Mouse (Mus musculus): ENCODE measurements at regions not wholly inside any gene's neighbourhood (a gene's known extent, or its start where the extent isn't known, plus 50 kb on each side); places are given as distances from the start of the nearest gene placed in this dataset.

DNA sequence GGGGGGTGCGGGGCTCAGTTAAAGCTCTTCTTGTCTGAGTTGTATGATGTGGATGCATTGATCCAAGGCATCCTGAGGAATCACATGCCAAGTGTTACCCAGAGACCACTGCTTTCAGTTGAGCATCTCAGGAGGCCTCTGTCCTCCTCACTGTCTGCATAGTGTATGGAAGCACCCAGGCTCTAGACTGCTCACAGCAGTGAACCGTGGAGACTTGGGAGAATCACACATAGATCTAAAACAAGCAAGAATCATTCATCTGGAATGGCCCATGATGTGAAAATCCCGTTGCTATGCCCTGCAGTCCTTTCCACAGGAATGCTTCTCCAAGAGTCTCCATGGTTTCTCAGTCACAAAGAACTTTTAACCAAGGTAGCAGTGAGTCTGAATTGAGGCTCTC, 170.0 kb upstream of the Nr5a2 start:
- no peak for DNase-seq (ENCODE audit: low read depth)

DNA sequence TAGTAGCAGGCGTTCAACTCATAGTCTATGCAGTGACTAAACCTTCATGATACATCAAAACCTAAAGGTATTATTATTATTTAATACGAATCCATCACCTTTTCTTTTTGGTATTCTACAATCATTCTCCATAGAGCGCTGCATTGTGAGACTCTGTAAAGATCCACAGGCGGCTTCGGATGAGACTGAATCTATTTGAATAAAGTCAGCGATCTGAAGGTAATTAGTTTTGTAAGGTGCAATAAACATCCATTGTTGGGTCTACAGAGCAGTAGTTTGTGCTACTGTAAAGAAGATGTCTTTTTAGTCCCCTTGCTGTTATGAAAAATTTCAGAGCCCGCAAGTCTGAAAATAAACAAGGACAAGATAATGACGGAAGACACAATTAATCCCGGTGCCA, 168.9 kb upstream of the Nr5a2 start:
- DNase-seq (ENCODE audit: low read depth) = no peak

DNA sequence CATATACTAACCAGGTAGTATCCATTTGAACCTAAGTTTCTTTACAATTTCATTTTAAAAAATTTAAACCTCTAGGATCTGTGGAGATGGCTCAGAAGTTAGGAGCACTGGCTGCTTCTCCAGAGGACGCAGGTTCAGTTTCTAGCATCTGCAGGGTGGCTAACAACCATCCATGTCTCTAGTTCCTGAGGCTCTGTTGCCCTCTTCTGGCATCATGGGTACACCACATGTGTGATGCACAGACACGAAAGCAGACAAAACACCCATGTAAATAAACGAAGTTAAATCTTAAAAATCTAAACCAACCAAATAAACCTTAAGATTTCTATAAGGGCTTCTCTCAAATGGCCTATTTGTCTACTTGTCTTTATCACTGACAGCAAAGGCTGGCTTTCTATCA, 157.6 kb upstream of the Nr5a2 start:
- DNase-seq (ENCODE audit: low read depth) = no peak

DNA sequence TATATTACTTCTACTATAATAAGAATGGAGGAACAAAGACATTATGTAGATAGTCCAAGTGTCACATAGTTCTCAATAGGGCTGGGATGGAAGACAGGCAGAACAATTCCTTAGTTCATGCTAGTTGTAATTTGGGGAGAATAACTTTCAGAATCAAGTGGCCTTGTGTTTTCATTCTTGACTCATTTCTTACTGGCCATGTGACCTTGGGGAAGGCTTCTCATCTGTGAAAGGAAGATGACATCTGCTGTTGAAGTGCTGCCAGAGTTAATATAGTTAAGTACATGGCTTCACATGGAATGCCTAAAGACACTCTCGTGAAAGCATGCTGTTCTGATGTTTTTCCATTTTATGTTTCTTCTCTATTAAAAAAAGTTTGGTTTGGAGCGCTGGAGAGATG, 146.2 kb upstream of the Nr5a2 start:
- DNase-seq (ENCODE audit: low read depth) = no peak

DNA sequence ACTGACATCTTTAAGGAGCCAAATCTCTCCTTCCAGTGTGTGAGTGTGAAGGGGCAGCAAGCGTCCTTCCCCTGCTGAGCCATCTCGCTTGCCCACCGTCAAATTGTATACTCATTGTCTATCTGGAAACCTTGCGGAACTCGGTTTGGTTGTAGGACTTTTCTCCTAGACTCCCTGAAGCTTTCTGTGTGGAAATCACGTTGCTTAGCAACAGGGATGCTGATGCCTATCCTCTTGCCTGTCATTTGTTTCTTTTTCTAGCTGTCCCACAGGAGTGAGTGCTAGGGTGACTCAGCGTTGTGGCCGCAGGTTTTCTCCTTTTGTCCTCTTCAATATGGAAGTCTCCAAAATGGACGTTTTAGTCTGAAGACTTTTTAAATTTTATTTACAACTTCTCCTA, 131.5 kb upstream of the Nr5a2 start:
- no peak for DNase-seq (ENCODE audit: low read depth)

DNA sequence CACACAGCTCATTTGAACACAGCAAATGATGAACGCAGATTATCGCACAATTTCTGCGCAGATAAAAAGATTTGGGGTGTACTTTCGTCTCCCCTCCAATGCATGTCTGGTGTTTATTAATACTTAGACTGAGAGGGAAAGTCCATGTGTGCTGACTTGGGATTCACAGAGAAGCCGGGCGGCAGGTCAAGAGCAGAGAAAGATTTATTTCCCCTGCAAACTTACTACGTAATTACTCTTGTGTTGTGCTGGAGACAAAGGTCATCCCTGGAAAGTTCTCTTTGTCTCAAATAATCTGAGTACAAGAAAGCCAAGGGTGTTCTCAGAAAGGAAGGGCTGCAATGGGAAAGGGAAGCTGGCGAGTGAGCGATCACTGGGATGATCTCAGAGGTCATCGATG, 127.9 kb upstream of the Nr5a2 start:
- DNase-seq (ENCODE audit: low read depth) = no peak

DNA sequence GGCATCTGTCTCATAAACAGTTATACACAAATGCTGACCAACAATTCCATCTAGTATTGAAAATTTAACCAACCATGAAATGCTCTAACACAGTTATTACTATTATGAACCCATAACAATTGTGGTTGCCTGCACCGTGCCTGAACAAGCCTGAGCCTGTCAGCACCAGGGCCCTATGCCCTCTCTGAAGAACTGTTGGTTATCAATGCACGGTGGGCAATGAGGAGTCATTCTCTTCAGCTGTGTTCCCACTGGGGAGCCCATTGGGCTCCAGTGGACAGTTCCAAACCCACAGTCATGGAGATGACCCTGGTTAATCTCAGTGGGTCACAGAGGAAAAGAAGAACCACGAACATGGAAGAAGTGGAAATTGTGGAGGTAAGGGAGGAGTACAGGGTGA, 126.5 kb upstream of the Nr5a2 start:
- DNase-seq (ENCODE audit: low read depth) = no peak

DNA sequence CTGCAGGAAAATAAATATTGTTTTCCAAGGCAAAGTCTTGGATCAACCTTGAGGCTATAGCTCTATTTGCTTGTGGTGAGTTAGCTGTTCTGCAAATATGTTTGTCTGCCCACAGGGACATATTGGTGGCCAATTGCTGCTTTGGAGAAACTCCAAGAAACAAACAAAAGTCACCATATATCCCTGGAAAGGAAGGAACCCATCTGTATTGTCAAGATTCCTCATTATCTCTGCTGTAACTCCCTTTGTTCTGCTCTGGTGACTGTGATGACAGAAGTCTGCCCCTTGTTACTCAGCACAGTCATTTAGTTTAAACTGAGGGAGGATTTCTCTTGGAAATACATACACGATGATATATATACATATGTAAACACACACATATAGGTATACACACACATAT, 123.3 kb upstream of the Nr5a2 start:
- DNase-seq (ENCODE audit: low read depth) = no peak

DNA sequence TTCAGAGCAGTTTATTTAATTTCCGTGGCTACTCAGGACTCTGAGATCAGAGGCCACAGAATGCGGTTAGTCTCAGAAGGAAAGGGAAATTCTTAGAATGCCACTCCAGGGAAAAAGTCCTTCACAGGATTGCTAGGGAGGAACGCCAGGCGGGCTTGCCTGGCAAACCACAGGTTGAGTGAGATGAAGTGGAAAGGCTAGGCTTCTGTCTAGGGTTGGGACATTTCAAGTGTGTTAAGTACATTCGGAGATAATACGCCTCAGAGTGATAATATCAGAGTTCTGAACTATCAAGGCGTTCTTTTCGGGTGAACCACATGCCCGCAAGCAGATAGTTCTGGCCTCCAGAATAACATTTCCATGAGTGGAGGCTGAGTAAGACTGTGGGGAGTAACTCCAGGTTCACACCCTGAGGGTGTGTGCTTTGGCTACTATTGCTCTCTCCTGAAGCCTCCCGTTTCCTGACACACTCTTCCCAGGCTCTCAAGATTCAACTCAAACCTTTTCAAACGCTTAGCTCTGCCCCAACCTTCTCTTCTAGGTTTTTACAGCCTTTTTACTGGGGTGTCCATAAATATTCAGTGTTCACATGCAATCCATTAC, 119.3 kb upstream of the Nr5a2 start:
- DNase-seq (ENCODE audit: low read depth) = no peak

DNA sequence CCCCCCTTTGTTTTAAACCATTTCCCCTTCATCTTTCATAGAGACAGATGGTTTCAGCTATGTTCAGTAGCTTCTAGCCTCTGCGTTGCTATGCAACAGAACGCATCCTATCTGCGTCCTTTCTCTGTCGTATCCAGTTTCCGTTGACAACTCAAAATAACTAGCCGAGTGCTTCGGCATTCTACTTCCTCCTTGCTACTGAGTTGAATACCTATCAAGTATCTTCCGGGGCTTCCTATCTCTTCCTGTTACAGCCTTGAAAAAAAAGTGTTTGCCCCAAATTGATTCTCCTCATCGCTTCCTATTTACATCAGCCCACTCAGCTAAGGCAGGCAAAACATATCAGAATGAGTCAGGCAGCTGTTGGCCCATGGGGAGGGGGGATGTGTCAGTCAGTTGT, 114.5 kb upstream of the Nr5a2 start:
- no peak for DNase-seq (ENCODE audit: low read depth)

DNA sequence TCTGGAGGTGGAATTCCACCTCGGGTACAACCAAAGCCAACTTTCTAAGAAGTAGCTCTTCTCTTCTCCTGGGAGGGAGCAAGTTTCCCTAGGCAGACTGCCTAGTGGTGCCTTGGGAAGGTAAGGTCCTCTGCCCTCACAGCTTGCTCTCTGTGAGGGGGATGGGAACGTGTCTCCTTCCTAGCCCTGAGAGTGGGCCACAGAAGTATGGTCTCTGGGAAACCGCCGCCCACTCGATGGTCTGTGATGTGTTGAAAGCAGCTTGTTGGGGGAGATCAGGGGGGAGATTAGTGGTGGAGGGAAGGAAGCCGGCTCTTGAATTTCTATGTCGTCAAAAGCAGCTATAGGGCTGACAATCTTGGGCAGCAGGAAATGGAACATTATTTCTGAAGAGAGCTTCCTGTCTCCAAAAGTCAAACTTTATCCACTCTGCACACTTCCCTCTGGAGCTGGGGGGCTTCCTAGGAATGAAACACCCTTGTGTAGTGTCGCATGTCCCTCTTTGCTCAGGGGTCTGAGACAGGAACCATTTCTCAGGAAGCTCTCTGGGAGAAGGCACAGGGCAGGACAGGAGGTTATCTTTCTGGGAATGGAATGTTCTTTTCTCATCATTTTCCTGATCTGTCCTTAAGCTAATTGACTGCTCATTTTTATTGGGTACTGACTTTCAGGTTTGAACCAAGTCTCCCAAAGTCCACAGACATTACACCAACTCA, 113.8 kb upstream of the Nr5a2 start:
- no peak for DNase-seq (ENCODE audit: low read depth)

DNA sequence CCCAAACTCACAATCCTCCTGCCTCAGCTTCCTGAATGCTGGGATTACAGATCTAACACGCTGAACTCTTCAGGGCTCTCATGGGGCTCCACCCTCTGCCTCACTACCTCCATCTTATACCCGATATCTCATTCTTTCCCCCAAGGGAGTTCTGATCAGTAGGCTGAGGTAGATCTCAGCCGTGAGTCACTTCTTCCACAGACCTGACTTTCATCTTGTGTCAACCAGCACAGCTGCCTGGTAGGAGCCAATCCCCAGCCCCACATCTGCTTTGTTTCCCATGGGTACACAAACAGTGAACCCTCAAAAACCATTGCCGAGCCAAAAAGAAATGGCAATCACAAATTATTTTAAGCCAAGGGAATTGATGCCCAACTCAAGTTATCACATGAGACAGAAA, 100.7 kb upstream of the Nr5a2 start:
- DNase-seq (ENCODE audit: low read depth) = no peak

DNA sequence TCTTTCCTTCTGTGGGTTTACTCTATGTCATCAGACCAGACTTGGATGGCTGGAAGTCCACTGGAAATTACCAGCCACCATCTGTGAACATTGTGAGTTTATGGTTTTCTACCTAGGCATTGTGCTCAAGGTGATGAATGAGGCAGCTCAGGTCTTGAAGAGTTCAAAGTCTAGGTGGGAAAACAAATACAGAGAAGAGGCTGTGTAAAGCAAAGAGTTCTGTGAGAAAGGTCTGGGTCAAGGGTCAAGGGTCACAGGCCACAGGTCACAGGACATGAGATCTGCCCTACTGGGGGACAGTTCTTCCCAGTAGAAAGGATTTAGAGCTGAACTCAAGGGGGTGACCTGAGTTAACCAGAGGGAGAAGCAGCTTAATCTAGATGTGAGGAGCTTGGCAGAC, 92.9 kb upstream of the Nr5a2 start:
- no peak for DNase-seq (ENCODE audit: low read depth)

DNA sequence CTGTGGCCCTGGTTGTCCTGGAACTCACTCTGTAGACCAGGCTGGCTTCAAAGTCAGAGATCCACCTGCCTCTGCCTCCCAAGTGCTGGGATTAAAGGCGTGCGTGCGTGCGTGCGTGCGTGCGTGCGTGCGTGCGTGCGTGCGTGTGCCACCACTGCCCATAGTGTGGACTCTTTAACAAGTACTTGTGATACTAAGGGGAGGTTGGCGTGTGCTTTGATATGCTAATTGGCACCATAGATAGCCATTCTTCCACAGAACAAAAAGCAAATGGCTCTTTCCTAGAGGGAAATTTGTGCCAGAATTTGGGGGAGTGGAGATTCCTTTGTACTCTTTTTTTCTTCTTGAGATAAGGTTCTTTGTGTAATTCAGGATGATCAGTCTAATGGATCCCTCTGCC, 91.3 kb upstream of the Nr5a2 start:
- no peak for DNase-seq (ENCODE audit: low read depth)

DNA sequence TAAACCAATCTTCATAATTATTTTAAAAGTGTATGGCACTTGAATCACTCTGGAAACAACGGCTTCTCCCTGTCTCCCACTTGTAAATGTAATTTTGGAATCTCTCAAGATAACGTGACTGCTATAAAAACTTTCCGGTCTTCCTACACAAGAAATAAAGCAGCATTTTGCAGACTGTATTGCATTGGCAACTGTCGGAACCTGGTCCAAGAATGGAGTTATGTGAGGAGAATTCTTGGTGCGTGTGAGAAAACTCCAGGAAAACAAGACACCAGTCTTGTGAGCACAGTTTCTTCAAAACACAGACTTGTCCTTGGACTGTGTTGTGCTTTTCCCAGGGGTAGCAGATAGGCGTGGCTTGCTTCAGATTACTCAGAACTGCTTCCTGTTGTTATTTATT, 83.8 kb upstream of the Nr5a2 start:
- no peak for DNase-seq (ENCODE audit: low read depth)

DNA sequence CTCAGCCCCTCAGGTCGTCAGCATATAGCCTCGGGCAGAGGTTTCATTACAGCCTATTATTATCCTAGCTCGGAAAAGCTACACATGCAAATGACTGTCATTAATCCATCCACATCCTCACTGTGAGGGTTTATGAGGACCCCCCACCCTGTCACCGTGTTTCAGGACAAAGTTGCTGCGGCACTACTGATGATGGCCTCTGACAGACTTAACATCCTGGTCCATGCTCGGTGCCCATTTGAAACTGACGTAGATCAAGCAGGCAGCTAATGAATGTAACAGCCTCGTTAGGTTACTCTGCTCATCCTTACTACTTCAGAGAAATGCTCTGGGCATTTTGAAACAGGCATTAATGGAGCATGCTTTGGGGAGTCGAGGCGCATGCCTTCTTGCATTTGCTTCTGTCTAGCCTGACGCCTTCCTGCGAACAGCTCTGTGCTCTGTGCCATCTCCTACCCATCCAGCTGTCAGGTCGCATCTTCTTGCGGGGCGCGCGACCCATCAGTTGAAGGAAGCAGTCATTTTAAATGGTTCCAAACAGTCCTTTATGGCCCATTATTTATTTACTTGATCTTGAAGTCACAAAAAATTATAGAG, 82.3 kb upstream of the Nr5a2 start:
- DNase-seq (ENCODE audit: low read depth) = no peak

DNA sequence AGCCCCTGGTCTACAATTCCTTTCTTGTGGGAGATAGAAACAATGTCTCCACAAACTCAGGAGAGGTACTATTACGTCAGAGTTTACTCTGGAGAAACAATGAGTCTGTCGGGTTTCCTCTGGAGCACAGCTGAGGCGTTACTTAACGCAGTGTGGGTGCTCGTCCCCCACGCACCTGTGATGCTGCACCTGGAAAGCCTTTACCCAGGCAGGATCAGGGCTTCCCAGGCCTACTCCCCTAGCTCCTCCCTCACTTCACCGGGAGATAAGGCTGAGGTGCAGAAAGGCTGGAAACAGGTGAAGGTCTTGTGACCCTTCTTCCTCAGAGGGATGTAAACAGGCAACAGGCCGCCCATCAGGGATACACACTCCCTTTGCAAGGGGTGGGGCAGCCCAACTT, 80.7 kb upstream of the Nr5a2 start:
- DNase-seq (ENCODE audit: low read depth) = no peak

DNA sequence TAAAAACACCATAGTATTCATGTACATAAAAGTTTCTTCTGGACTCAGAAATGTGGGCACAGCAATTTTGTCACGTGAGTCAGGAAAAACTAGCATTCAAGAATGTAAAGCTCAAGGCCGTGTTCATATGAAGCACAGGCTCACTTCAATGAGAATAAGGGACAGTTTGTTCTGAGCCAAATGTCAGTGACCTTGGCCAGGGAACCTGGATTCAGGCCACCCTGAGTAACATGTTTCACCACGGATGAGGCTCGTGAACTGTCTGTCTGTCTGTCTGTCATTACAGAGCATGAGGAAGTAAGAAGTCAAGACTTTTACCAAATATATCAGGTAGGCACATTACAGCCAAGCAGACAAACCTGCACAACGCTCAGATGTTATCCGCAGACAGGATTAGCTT, 74.3 kb upstream of the Nr5a2 start:
- DNase-seq (ENCODE audit: low read depth) = no peak

DNA sequence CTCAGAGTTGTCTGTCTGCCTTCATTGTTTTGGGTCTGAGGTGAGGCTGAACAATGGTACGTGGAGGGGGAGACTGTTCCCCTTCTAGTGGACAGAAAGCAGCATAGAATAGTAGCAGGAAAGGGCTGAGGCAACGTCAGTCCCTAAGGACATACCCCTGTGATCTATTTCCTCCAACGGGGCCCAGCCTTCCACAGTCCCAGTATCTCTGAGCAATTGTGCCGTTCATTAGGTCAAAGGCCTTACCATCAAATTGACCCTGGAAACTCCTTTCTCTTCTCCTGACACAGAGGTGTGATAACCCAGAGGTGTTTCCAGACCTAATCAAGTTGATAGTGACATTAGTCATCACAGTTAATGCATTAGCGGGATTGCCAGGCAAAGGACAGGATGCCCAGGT, 73.4 kb upstream of the Nr5a2 start:
- no peak for DNase-seq (ENCODE audit: low read depth)

DNA sequence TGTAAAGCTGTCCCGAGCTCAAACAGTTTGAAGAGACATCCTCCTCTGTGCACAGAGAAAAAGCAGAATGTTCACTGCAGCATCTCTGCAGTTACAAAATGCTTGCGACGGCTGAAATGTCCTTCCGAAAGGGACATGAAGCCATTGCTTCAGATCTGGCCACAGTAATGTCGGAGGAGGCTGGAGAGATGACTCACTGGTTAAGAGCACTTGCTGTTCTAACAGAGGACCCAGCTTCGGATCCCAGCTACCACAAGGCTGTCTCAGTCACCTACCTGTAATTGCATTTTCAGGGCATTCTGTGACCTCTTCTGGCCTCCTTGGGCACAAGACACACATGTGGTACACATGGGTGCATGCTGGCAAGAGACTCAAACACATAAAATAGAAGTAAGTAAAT, 63.5 kb upstream of the Nr5a2 start:
- no peak for DNase-seq (ENCODE audit: low read depth)

DNA sequence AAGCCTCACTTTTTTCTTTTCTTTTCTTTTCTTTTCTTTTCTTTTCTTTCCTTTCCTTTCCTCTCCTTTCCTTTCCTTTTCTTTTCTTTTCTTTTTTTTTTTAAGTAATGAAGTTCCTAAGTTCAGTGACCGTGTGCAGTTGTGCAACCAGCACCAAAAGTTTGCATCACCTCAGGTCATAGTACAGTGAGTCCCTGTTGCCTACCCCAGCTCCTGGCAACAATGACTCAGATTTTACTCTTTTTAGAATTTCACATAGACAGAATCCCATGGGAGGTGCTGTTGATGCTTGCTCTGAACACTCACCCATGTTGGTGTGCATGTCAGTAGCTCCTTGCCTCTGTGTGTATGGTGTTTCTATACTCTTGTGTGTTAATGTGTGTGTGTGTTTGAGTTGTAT, 60.3 kb upstream of the Nr5a2 start:
- no peak for DNase-seq (ENCODE audit: low read depth)

DNA sequence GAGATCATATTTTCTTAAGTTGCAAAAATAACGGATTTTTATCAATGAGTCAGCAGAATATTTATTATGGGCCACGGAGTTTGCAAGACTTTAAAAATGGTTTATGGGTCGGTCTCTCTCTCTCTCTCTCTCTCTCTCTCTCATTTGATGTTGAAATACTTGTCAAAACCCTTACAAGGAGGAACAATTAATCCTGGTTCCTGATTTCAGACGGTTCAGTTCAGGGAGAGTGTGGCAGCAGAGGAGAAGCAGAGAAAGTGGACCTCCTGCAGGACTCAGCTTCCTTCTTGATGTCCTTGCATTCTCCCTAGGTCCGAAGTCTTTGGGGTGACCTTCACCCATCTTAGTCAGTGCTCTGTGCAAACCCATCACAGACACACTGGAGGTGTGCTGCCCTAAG, 57.4 kb upstream of the Nr5a2 start:
- DNase-seq (ENCODE audit: low read depth) = no peak

DNA sequence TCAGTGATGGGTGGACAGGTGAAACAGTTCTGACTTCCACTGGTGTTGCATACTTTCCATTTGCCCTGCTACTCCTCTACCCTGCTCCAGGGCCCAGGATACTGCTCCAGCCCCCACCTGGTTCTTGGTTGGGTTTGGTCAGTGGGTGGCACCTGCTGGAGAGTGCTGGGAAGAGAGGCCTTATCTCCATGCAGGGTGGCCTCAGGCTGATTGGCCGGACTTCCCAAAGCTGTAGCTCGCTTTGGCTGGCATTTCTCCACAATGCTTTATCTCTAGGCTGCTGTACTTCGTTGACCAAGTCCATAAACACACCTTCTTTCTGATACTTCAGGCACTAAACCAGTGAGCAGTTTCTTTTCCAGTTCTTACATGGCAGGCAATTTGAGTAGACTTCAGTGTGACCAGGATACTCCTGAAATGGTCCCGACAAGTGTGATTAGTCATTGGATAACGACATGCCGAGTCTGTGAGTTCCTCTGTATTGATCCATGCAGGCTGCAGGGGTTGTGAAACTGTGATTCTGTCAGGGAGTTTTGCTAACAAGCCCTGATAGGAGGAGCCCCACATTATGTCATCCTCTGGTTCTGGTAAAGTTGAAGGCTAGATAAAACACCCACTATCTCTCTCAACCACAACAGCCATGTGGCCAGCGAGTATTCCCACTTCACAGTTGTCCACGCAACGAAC, 50.1 kb upstream of the Nr5a2 start:
- DNase-seq (ENCODE audit: low read depth) = no peak
